Mouse (Mus musculus) G1E (cell line): ENCODE results near the gene Hccs. TPM values are rescaled to one million over a fixed set of nuclear protein-coding genes. Genes with fewer than 3 reads are reported as not detected.
A peak's percentile ranks its signal among the peaks of the same experiment; 100 is the strongest.
"Not testable (repeated sequence)": the region's sequence is repeated elsewhere in the genome, so short reads cannot be mapped to it uniquely, and the experiment has no call there.

ENCODE experiments used
- ATAC-seq: 2 replicates; pipeline ENCODE4 v1.8.0; 2016; ENCODE audit warnings: mild to moderate bottlenecking; ENCODE audit not compliant: insufficient number of reproducible peaks, poor library complexity, low FRiP score, severe bottlenecking; ENCODE audit errors: extremely low read depth
- DNase-seq: peaks from one replicate; pipeline ENCODE4 v3.0.0; 2012; ENCODE audit warnings: low spot score
- H3K27me3 ChIP-seq: 2 replicates; pipeline ENCODE4 v1.6.1; 2012; ENCODE audit warnings: mild to moderate bottlenecking, low read length, inconsistent platforms; ENCODE audit not compliant: insufficient read depth
- H3K36me3 ChIP-seq: replicated peaks from 2 replicates; pipeline ENCODE3; 2012; ENCODE audit warnings: mild to moderate bottlenecking, inconsistent platforms
- H3K4me1 ChIP-seq: 2 replicates; pipeline ENCODE4 v1.6.1; 2012; ENCODE audit warnings: low read depth, low read length, inconsistent platforms, mixed read lengths; ENCODE audit not compliant: insufficient read depth
- H3K4me3 ChIP-seq: 2 replicates; pipeline ENCODE4 v1.5.1; 2012; ENCODE audit warnings: low read depth, mild to moderate bottlenecking, inconsistent platforms, low read length, moderate library complexity, mixed read lengths
- H3K9me3 ChIP-seq: replicated peaks from 2 replicates; pipeline ENCODE4 v1.6.1; 2012; ENCODE audit warnings: inconsistent platforms
- CTCF ChIP-seq: IDR thresholded peaks from 2 replicates; pipeline ENCODE4 v1.5.1; 2012; ENCODE audit warnings: low read depth, low read length, inconsistent platforms, mixed read lengths
- GATA1 ChIP-seq: IDR thresholded peaks from 2 replicates; pipeline ENCODE4 v1.6.1; 2012; ENCODE audit warnings: borderline replicate concordance, low read length, inconsistent platforms, mixed read lengths
- GATA2 ChIP-seq: IDR thresholded peaks from 2 replicates; pipeline ENCODE4 v1.6.1; 2012; ENCODE audit warnings: low read depth, low read length, inconsistent platforms, borderline replicate concordance
- POLR2AphosphoS5 ChIP-seq: IDR thresholded peaks from 2 replicates; pipeline ENCODE4 v1.6.1; 2012; ENCODE audit warnings: low read depth, low read length, inconsistent platforms; ENCODE audit not compliant: insufficient replicate concordance
- TAL1 ChIP-seq: conservative IDR thresholded peaks from 2 replicates; pipeline ENCODE4 v1.6.1; 2012; ENCODE audit warnings: low read depth, low read length, inconsistent platforms, mixed read lengths
- polyA plus RNA-seq: library from polyadenylated mRNA; stranded (reverse); fragments of >175 nt; gene quantifications from 2 replicates; pipeline ENCODE4 v1.2.3, GENCODE M21; 2012
- total RNA-seq, 2 experiments: library from RNA; stranded (forward) in 1 of 2; stranded (reverse) in 1 of 2; fragments of 200-1000 nt in 1 of 2; fragments of >200 nt in 1 of 2; fragmentation: Nextera tagmentation in 1 of 2; gene quantifications; 2 replicates each; pipeline ENCODE4 v1.2.3; 2014 to 2017

The Hccs gene
- 40.0 and 46.7 TPM in 2 replicates for total RNA-seq (2014; fragmentation: Nextera tagmentation)
- 66.8 and 67.2 TPM in 2 replicates for total RNA-seq (2017)
- 8.2 and 8.8 TPM in 2 replicates for polyA plus RNA-seq

DNA sequence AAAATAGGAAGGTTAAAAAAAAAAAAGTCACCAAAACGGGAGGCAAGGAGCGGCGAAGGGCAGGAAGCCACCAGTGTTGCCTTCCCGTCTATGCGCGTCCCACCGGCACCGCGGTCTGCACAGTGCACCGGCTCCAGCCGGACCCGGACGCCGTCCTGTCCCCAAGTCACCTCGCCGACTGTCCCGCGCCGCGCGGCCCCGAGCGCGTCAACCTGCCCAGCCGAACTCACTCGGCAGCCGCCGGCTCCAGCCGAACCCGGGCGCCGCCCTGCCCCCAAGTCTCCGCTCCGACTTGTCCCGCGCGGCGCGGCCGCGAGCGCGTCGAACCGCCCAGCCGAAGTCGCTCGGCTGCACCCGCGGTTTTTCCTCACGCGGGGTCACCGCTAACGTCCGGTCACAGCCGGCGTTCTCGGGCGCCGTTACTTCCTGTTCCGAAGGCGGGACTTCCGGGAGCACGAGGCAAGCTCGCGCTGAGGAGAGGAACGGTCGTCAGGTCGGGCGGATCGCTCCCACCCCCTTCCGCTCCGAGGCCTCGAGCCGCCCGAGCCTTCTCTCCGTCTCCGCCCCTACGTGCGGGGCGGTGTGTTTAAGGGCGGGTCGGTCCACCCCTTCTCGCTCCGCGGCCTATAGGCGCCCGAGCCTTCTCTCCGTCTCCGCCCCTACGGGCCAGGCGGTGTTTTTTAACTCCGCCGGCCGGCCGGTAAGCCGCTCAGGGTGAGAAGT lies at the start of gene Hccs:
TSS of gene Hccs (minus strand) at position 428 of the 723 bp plus-strand sequence.
- H3K27me3 ChIP-seq: no peaks in the 10 kb centered on the region
- TF ChIP-seq CTCF: no peak
- H3K4me3 ChIP-seq: peak within 1 kb of the TSS; percentile 83
- H3K4me1 ChIP-seq: peaks cover 7% of the 10 kb centered on the region
- DNase-seq (peak; percentile 71), ATAC-seq (peak; percentile 99)
- H3K36me3 ChIP-seq: peaks cover 23% of the 10 kb centered on the region
- H3K9me3 ChIP-seq: no peaks in the 10 kb centered on the region

DNA sequence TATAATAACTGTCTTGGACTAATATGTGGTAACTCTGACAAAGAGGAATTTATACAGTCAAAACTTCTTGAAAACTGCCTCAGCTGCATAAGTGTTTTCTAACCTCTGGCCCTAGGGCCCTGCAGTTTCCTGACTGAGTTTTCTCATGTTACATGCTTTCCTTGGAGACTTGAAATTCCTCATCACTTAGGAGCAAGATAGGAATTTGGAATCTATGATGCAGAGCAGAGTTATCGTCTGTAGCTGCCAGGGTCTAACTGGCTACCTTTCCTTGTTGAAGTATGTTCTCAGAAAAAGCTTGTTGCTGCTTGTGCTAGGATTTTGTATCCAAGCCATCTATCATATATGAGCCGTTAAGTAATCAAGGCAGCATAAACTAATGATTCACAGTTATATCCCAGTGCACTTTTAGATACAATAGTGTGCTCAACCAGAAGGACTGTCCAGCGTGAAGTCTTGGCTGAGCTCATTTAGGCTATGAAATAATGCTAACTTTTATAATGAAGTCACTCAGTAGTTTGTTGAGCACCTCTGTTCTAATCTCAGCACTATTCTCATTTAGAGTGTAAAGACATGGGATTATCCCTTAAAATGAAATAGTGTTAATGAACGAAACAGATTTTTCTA lies 37.1 kb upstream of the Hccs start:
- ATAC-seq: no peak
- Histone ChIP-seq H3K36me3 (no peaks in the 10 kb centered on the region), H3K27me3 (no peaks in the 10 kb centered on the region), H3K4me1 (no peaks in the 10 kb centered on the region), H3K4me3 (no peak overlapping the region), H3K9me3 (no peaks in the 10 kb centered on the region)
- DNase-seq: no peak
- no peak for TF ChIP-seq TAL1
- TF ChIP-seq GATA1: no peak
- no peak for TF ChIP-seq CTCF
- no peak for TF ChIP-seq POLR2AphosphoS5
- no peak for TF ChIP-seq GATA2

DNA sequence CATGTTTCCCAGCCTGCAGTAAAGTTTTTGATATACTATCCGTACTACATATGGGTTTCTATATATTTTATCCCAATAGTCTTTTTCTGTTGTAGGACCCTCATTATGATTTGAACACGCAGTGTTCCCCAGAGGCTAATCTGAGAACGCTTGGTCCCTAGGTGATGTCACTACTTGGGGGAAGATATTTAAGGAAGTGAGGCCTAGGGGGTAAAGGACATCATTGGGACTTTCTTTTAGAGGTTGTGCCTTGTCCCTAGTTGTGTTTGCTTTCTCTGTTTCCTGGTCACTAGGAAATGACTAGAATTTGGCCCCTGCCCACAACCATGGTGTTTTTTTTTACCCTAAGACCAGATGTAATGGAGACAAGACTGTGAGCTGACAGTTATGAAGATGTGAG lies 18.0 kb upstream of the Hccs start:
- no peak overlapping the region for H3K4me3 ChIP-seq
- no peak for ATAC-seq
- TF ChIP-seq TAL1: no peak
- TF ChIP-seq GATA2: no peak
- TF ChIP-seq GATA1: no peak
- TF ChIP-seq POLR2AphosphoS5: no peak
- no peak for TF ChIP-seq CTCF
- H3K4me1 ChIP-seq: no peaks in the 10 kb centered on the region
- H3K9me3 ChIP-seq: no peaks in the 10 kb centered on the region
- no peak for DNase-seq
- no peaks in the 10 kb centered on the region for H3K27me3 ChIP-seq
- H3K36me3 ChIP-seq: no peaks in the 10 kb centered on the region

DNA sequence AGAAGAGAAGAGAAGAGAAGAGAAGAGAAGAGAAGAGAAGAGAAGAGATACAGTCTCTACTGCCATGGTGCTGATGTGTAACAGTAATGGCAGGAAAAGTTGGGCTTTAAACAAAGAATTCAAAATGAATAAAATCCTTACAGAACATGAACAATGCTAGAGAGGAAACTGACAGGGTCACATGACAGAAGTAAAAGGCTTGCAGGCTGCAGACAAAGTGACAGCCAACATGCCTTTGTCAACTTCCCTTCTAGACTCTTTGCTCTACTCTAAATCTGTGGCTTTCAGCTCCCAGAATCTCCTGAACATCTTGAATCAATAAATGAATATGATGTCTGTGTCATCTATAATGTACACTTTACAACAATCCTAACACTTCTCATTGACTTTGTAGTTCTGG lies 17.4 kb upstream of the Hccs start:
- Histone ChIP-seq H3K4me3 (no peak overlapping the region), H3K9me3 (no peaks in the 10 kb centered on the region), H3K36me3 (no peaks in the 10 kb centered on the region), H3K27me3 (no peaks in the 10 kb centered on the region), H3K4me1 (no peaks in the 10 kb centered on the region)
- no peak for TF ChIP-seq CTCF
- TF ChIP-seq POLR2AphosphoS5: no peak
- no peak for TF ChIP-seq GATA1
- TF ChIP-seq TAL1: no peak
- TF ChIP-seq GATA2: no peak
- DNase-seq (no peak), ATAC-seq (no peak)

DNA sequence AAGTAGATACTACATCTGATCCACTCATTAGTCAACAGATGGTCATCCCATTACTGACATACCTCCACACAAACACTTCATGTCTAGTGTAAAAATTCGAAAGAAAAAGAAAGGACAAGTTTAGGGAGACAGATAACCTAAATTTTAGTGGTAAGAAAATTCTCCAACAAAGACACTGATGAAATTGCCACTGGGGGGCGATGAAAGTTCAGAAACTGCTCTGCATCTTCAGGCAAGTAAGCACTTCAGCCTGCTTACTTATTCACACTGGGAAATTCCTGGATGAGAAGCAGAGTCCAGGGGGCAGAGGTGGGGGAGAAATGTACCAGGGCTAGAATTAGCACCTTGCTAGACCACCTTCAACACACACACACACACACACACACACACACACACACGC lies 12.1 kb upstream of the Hccs start:
- no peak overlapping the region for H3K4me3 ChIP-seq
- peaks cover 3% of the 10 kb centered on the region for H3K36me3 ChIP-seq
- no peaks in the 10 kb centered on the region for H3K4me1 ChIP-seq
- no peaks in the 10 kb centered on the region for H3K27me3 ChIP-seq
- TF ChIP-seq GATA2: no peak
- TF ChIP-seq CTCF: no peak
- no peak for TF ChIP-seq POLR2AphosphoS5
- TF ChIP-seq GATA1: no peak
- DNase-seq (no peak), ATAC-seq (no peak)
- no peaks in the 10 kb centered on the region for H3K9me3 ChIP-seq

DNA sequence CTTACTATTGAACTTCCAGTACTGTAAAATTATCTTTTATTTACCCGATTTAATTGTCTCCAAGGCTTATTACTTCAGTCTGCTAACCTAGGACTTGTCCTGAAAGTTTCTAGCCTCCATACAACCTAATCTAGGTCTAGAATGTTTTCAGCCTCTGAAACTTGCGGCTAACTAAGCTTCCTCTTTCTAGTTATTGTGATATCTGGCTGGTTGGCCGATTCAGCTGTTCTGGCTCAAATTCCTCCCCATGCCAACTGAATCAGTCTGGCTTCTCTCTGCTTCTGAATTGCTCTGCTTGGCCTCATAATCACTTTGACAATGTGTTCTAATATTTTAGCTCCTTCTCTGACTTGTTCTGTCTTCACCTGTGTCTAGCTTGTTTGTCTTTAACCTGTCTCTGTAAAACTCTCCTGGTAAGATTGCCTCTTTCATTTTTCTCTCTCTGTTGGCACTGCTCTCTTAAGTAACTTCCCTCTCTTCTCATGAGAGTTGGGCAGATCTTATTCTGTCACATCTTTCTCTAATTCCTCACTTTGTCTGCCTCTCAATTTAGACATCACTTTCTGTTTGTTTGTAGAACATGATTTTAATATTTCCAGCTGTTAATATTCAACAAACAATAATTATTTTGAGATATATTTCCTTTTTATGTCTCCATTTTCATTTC lies 5.9 kb upstream of the Hccs start:
- TF ChIP-seq CTCF (no peak), TAL1 (no peak), POLR2AphosphoS5 (no peak), GATA2 (no peak), GATA1 (no peak)
- no peak for DNase-seq
- H3K27me3 ChIP-seq: no peaks in the 10 kb centered on the region
- H3K36me3 ChIP-seq: peaks cover 7% of the 10 kb centered on the region
- ATAC-seq: no peak
- H3K4me3 ChIP-seq: no peak overlapping the region
- H3K9me3 ChIP-seq: no peaks in the 10 kb centered on the region
- H3K4me1 ChIP-seq: peaks cover 2% of the 10 kb centered on the region

DNA sequence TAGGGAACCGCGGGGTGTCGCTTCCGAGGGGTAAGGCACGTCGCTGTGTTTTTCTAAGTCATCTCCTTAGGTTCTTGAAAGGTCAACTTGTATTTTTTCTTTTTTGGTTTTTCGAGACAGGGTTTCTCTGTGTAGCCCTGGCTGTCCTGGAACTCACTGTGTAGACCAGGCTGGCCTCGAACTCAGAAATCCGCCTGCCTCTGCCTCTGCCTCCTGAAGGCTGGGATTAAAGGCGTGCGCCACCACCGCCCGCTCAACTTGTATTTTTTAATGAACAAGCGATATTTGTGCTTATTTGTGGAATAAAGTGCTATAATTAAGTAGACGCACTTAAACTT lies 465 bp upstream of the Hccs start:
- not testable (repeated sequence) for H3K27me3 ChIP-seq, DNase-seq, H3K4me1 ChIP-seq, ATAC-seq, H3K9me3 ChIP-seq
- peak overlapping the region; percentile 83 for H3K4me3 ChIP-seq
- H3K36me3 ChIP-seq: peaks cover 20% of the 10 kb centered on the region
